Mouse (Mus musculus) kidney, adult 11 months (tissue): ENCODE measurements around the gene Tlr13.
A peak's percentile ranks its signal among the peaks of the same experiment; 100 is the strongest.
"Not testable (repeated sequence)": the region's sequence is repeated elsewhere in the genome, so short reads cannot be mapped to it uniquely, and the experiment has no call there.

ENCODE experiments used
- DNase-seq: peaks from one replicate; pipeline ENCODE4 v3.0.0; 2022

Tlr13 gene

DNA sequence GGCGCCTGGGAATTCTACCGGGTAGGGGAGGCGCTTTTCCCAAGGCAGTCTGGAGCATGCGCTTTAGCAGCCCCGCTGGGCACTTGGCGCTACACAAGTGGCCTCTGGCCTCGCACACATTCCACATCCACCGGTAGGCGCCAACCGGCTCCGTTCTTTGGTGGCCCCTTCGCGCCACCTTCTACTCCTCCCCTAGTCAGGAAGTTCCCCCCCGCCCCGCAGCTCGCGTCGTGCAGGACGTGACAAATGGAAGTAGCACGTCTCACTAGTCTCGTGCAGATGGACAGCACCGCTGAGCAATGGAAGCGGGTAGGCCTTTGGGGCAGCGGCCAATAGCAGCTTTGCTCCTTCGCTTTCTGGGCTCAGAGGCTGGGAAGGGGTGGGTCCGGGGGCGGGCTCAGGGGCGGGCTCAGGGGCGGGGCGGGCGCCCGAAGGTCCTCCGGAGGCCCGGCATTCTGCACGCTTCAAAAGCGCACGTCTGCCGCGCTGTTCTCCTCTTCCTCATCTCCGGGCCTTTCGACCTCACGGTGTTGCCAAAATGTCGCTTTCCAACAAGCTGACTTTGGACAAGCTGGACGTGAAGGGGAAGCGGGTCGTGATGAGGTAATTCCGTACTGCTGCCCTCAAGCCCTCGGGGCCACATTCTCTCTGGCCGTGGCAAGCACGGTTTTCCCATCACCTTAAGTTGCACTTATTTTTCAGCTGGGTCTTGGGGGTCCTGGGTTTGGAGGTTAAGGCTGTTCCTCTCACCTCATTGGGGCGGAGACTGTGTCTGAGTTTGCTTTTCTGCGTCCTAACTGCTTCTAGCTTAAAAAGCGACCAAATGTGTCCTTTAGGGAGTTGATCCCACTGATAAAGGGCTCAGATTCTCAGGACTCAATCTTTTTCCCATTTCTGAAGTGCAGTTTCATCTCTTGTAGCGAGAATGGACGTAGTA is 44.0 kb downstream of the Tlr13 start, which contains the start of gene Pgk1:
Gene Pgk1, plus strand, starts transcription at position 388 of the 937 bp plus-strand sequence.
- peak; percentile 96 for DNase-seq

DNA sequence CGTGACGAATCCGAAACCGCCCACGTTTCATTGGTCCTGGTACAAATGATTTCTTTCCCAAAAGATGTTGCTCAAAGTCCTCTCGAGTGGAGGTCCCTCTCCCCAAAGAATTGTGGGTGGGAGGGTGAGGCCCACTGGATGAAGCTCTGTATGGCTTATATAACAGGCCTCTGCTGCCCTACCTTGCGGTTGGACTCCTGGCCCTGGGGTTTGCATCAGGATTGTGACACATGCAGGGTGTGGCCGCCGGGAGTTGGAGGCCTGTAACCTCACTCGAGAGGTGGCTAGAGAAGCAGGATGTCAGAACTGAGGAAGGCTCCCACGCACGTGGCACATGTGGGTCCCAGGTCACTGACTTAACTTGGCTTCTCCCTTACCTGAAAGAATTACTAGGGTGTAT is 44.7 kb downstream of the Tlr13 start:
- DNase-seq, result peak; percentile 67

DNA sequence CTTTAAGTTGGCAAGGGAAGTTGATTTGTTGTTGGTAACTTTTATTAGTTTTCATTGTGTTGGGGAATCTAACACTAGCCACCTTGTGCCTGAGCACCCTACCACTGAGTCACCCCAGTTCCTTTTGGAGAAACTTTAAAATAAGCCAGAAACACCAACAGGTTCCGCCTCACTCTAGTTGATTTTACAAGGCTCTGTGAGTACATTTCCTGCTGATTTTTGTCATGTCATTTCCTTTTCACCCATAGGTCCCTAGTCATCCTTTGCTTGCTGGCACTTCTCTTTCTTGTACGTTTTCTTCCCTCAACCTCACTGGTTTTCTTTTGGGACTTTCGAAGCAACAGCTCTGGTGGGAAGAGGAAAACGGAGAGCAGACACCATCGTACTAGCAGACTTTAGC is 46.4 kb downstream of the Tlr13 start:
- no peak for DNase-seq

DNA sequence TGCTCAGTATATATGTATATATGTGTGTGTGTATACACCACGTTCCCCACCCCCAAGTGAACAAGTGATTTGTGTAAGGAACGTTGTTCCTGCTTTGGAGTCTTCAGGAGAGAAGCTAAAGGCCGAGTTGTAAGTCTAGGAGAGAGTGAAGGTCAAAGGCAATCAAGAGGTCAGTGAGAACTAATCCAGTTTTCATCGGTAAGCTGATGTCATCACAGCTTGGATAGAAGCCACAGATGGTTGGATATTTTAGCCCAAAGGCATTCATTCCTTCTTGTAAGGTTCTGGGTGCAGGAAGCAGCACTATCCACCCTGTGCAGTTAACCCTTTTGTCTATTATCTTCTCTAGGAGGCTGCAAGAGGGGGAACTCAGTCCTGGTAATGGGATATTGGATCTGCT is 47.1 kb downstream of the Tlr13 start:
- no peak for DNase-seq

DNA sequence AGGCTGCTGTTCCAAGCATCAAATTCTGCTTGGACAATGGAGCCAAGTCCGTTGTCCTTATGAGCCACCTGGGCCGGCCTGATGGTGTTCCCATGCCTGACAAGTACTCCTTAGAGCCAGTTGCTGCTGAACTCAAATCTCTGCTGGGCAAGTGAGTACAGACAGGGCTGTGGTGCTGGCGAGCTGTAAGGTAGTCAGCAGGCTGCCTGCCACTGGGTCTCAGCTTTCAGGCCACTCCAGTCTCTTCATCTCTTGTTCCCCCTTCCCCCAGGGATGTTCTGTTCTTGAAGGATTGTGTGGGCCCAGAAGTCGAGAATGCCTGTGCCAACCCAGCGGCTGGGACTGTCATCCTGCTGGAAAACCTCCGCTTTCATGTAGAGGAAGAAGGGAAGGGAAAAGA is 51.4 kb downstream of the Tlr13 start:
- DNase-seq, result not testable (repeated sequence)

DNA sequence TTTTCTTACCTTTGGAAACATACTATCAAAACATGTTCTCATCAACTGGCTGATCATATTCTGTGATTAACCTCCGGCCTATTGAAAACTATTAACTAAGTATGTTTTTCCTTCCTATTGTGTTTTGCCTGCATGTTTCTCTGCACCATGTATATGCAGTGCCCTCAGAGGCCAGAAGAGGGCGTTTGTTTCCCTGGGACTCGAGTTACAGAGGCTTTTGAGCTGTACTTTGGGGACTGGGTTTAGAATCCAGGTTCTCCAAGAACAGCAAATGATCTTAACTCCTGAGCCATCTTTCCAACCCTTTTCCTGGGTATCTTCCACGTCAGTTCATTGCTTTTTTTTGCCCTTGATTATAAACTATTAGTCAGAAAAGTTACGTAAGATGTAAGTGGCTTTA is 54.3 kb downstream of the Tlr13 start:
- no peak for DNase-seq

DNA sequence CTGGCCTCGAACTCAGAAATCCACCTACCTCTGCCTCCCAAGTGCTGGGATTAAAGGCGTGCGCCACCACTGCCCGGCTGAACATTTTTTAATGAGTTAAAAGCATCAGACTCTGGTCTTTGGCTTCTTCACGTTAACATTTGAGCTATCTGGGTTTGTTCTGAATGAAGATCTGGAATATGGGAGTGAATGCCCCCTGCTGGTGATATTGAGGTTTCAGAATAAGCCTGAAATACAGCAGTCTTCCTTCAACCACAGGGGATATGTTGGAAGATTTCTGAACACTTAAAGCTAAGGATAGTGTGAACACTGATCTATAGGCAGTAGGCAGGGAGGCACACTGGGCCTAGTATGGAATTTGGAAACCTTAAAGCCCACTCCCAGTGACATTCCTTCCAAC is 55.9 kb downstream of the Tlr13 start:
- no peak for DNase-seq

DNA sequence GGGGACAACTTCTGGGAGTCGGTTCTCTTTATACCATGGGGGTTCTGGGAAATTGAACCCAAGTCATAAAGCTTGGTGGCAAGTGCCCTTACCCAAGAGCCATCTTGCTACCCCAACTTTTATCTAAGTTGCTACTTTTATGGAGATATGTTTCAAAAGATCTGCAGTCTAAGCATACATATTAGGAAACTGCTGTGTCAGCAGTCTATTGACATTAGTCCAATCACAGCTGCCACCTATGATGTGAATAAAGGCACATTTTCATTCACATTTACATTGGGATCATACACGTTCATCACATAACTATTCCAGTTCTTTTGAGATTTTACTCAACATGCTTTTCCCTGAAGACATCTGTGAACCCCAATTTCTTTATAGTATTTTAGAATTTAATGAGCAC is 66.1 kb downstream of the Tlr13 start:
- DNase-seq, result no peak
